Mouse (Mus musculus) embryonic fibroblast, embryonic 13.5 days (primary cell): ENCODE measurements at regions not wholly inside any gene's neighbourhood (a gene's known extent, or its start where the extent isn't known, plus 50 kb on each side); places are given as distances from the start of the nearest gene placed in this dataset.

Experiments
- CTCF ChIP-seq: IDR thresholded peaks from 2 replicates; pipeline ENCODE4 v1.5.1; 2011; ENCODE audit warnings: mild to moderate bottlenecking, control low read depth, low read length, moderate library complexity, borderline replicate concordance; ENCODE audit not compliant: insufficient read depth
- POLR2A ChIP-seq: IDR thresholded peaks from 2 replicates; pipeline ENCODE4 v1.6.1; 2011; ENCODE audit warnings: low read depth, mild to moderate bottlenecking, control low read depth, low read length, moderate library complexity

GRCm38 (mm10) chr2:146694041-146694440 lies 161.6 kb upstream of the Kiz start:
- TF ChIP-seq POLR2A (no peak), CTCF (no peak)
